Mouse (Mus musculus) embryonic facial prominence, embryonic 12.5 days (tissue): ENCODE results near the gene Slc28a1. TPM values are rescaled to one million over a fixed set of nuclear protein-coding genes. Genes with fewer than 3 reads are reported as not detected.

Experiments used
- ATAC-seq: fragments of 200-750 bp; cut with Nextera tagmentation; 2 replicates; pipeline ENCODE4 v1.8.0; 2017; ENCODE audit not compliant: insufficient number of reproducible peaks, insufficient read depth, low FRiP score, low TSS enrichment
- H3K27ac ChIP-seq: fragments of 300-500 bp; sonication (generic); 2 replicates; pipeline ENCODE4 v1.5.1; 2016; ENCODE audit warnings: mild to moderate bottlenecking
- H3K27me3 ChIP-seq: fragments of 300-500 bp; sonication (generic); 2 replicates; pipeline ENCODE4 v1.6.1; 2016; ENCODE audit warnings: mild to moderate bottlenecking, moderate library complexity
- H3K36me3 ChIP-seq: fragments of 300-500 bp; sonication (generic); 2 replicates; pipeline ENCODE4 v1.6.1; 2016; ENCODE audit warnings: mild to moderate bottlenecking
- H3K4me1 ChIP-seq: fragments of 300-500 bp; sonication (generic); 2 replicates; pipeline ENCODE4 v1.6.1; 2016
- H3K4me2 ChIP-seq: fragments of 300-500 bp; sonication (generic); replicated peaks from 2 replicates; pipeline ENCODE4 v1.6.1; 2016; ENCODE audit warnings: mild to moderate bottlenecking, moderate library complexity
- H3K4me3 ChIP-seq: fragments of 300-500 bp; sonication (generic); 2 replicates; pipeline ENCODE4 v1.5.1; 2016; ENCODE audit warnings: mild to moderate bottlenecking
- H3K9ac ChIP-seq: fragments of 300-500 bp; sonication (generic); 2 replicates; pipeline ENCODE4 v1.6.1; 2016; ENCODE audit warnings: mild to moderate bottlenecking, moderate library complexity
- H3K9me3 ChIP-seq: fragments of 300-500 bp; sonication (generic); 2 replicates; pipeline ENCODE4 v1.6.1; 2016; ENCODE audit warnings: mild to moderate bottlenecking, moderate library complexity
- WGBS: fragments of 180-500 bp; shearing (Covaris S2); methylation state at CpG from one replicate; pipeline ENCODE4 v1.1.7; 2016; 5-methylcytosine and 5-hydroxymethylcytosine counted together
- polyA plus RNA-seq: library from polyadenylated mRNA; unstranded; fragments of >200 nt; fragmentation: Nextera tagmentation; extraction: Ambion mirVana; gene quantifications from 2 replicates; pipeline ENCODE4 v1.2.1, GENCODE M21; 2016

Gene Slc28a1
- polyA plus RNA-seq, 1 experiment from 2014 or later: not detected

- peak within 1 kb of the TSS; percentile 48 for H3K27ac ChIP-seq
- peak within 1 kb of the TSS; percentile 45 for H3K4me3 ChIP-seq
- WGBS: 1% methylated on average over 113 of the region's 128 CpGs
- no peak; the same call in 1 of the 2 replicates for ATAC-seq
- H3K27me3 ChIP-seq: peaks cover 64% of the 10 kb centered on the region
- H3K36me3 ChIP-seq: no peaks in the 10 kb centered on the region
- H3K4me2 ChIP-seq: peak within 1 kb of the TSS; percentile 58
- H3K9me3 ChIP-seq: no peaks in the 10 kb centered on the region
- peak within 1 kb of the TSS; percentile 38 for H3K9ac ChIP-seq
- H3K4me1 ChIP-seq: peaks cover 9% of the 10 kb centered on the region
These were observed 99.0 kb downstream of the Slc28a1 start, which contains the start of gene Pde8a for GRCm38 (mm10) chr7:81213347-81214152. TSS of gene Pde8a (plus strand) at chr7:81213596.

- no peak for ATAC-seq
- peak overlapping the region; percentile 38 for H3K9ac ChIP-seq
- H3K27ac ChIP-seq: no peak overlapping the region
These were observed 99.7 kb downstream of the Slc28a1 start for GRCm38 (mm10) chr7:81214153-81214907.

GRCm38 (mm10) chr7:81215950-81216349 lies 101.4 kb downstream of the Slc28a1 start:
- Histone ChIP-seq H3K27me3 (peaks cover 57% of the 10 kb centered on the region), H3K4me3 (no peak overlapping the region), H3K9me3 (no peaks in the 10 kb centered on the region), H3K9ac (no peak overlapping the region), H3K4me2 (no peak overlapping the region), H3K4me1 (peaks cover 7% of the 10 kb centered on the region), H3K36me3 (no peaks in the 10 kb centered on the region), H3K27ac (no peak overlapping the region)
- ATAC-seq: no peak
- WGBS: 82% methylated on average over 1 of the region's 1 CpGs

More at GRCm38 (mm10) chr7:81214153-81214907, 99.7 kb downstream of the Slc28a1 start:
- Histone ChIP-seq H3K9me3 (no peaks in the 10 kb centered on the region), H3K4me3 (peak overlapping the region; percentile 45), H3K27me3 (peaks cover 61% of the 10 kb centered on the region), H3K4me2 (peak overlapping the region; percentile 58), H3K36me3 (no peaks in the 10 kb centered on the region), H3K4me1 (peaks cover 9% of the 10 kb centered on the region)
- WGBS: 3% methylated on average over 40 of the region's 40 CpGs

DNA sequence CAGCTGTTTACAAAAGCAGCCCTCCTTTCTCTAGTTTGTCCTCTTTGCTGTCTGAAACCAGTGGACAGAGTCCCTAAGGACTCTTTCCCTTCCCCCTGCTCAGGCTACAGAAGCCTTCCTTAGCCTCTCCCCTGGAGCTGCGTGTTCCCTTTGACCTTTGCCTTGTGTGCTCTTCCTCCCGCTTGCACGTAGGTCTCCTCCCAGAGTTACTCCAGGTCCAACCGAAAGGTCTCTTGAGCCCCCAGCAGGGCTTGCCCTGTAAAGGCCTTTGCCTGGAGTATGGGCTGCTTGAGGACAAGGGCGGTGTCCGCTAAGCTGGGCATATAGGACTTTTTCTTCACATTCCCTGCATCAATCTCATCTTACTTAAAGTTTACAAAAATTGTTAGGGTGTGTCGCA lies 104.7 kb downstream of the Slc28a1 start:
- no peak overlapping the region for H3K4me3 ChIP-seq
- no peaks in the 10 kb centered on the region for H3K9me3 ChIP-seq
- no peak overlapping the region for H3K27ac ChIP-seq
- WGBS: 41% methylated on average over 7 of the region's 7 CpGs
- no peaks in the 10 kb centered on the region; the same call in 1 of the 2 replicates for H3K4me1 ChIP-seq
- no peak overlapping the region for H3K9ac ChIP-seq
- peaks cover 27% of the 10 kb centered on the region for H3K27me3 ChIP-seq
- H3K4me2 ChIP-seq: no peak overlapping the region
- no peaks in the 10 kb centered on the region for H3K36me3 ChIP-seq
- ATAC-seq: no peak

Other genes with a start within 250 kb of the Slc28a1 start
- gene Wdr73, start 213.5 kb upstream of the Slc28a1 start, polyA plus RNA-seq: 32.8 and 34.6 TPM in 2 replicates
- 6.1 and 6.2 TPM in 2 replicates for gene Nmb, start 209.7 kb upstream of the Slc28a1 start, polyA plus RNA-seq
- gene Sec11a, start 167.0 kb upstream of the Slc28a1 start, polyA plus RNA-seq: 208 and 219 TPM in 2 replicates
- 13.7 and 14.1 TPM in 2 replicates for gene Zfp592, start 121.1 kb upstream of the Slc28a1 start, polyA plus RNA-seq
- gene Alpk3, start 57.2 kb upstream of the Slc28a1 start, polyA plus RNA-seq: 0.73 and 1.00 TPM in 2 replicates
- gene Pde8a, start 98.8 kb downstream of the Slc28a1 start, polyA plus RNA-seq: 5.3 and 5.7 TPM in 2 replicates
- 1,128 and 1,164 TPM in 2 replicates for gene Rps17, start 230.5 kb downstream of the Slc28a1 start, polyA plus RNA-seq